15 mouse cellular contexts compared by ENCODE assay signal in genomic region chr2:106182051-106182450, GRCm38 (mm10).
DNase-seq lines count a peak whose midpoint lies in the region; ATAC-seq lines count a peak whose summit lies in the region.
"Had no signal": no experiment of that assay in that cellular context is flagged by ENCODE, and none has a peak within 500 bp of the region (broad histone marks: within the 10 kb centered on the region; RNA-seq: fewer than 3 reads in every experiment).

No protein-coding gene starts in this region.

- WGBS in kidney, embryonic 14.5 days = 4% methylated on average over 9 of the region's 10 CpGs
- 8% methylated on average over 9 of the region's 10 CpGs for WGBS in embryonic facial prominence, embryonic 12.5 days
- 2% methylated on average over 9 of the region's 10 CpGs for WGBS in hindbrain, embryonic 15.5 days
- WGBS in neural tube, embryonic 11.5 days = 6% methylated on average over 9 of the region's 10 CpGs

- no peaks in the 10 kb centered on the region for H3K36me3 ChIP-seq in kidney, embryonic 14.5 days (ENCODE audit: control insufficient read depth, insufficient read depth, low read length)
- no peaks in the 10 kb centered on the region for H3K36me3 ChIP-seq in embryonic facial prominence, embryonic 12.5 days
- H3K36me3 ChIP-seq in hindbrain, embryonic 15.5 days = no peaks in the 10 kb centered on the region
- no peaks in the 10 kb centered on the region for H3K36me3 ChIP-seq in neural tube, embryonic 11.5 days (ENCODE audit: control insufficient read depth, insufficient read depth, low read length)
- H3K36me3 ChIP-seq: embryonic facial prominence, embryonic 13.5 days had no signal

- no peak overlapping the region; the same call in 1 of the 2 replicates for H3K4me2 ChIP-seq in kidney, embryonic 14.5 days (replicated peaks; ENCODE audit: low read depth, low read length)
- peak overlapping the region; percentile 35 for H3K4me2 ChIP-seq in embryonic facial prominence, embryonic 12.5 days (replicated peaks)
- peak overlapping the region; percentile 50 for H3K4me2 ChIP-seq in hindbrain, embryonic 15.5 days
- H3K4me2 ChIP-seq in neural tube, embryonic 11.5 days (ENCODE audit: low read depth) = peak overlapping the region; percentile 26; the same call in 1 of the 2 replicates
- H3K4me2 ChIP-seq: embryonic facial prominence, embryonic 13.5 days; lung, embryonic 14.5 days had no signal

- no peaks in the 10 kb centered on the region for H3K9me3 ChIP-seq in kidney, embryonic 14.5 days (ENCODE audit: control insufficient read depth, low read length)
- H3K9me3 ChIP-seq in embryonic facial prominence, embryonic 12.5 days = no peaks in the 10 kb centered on the region
- H3K9me3 ChIP-seq in hindbrain, embryonic 15.5 days = no peaks in the 10 kb centered on the region
- no peaks in the 10 kb centered on the region for H3K9me3 ChIP-seq in neural tube, embryonic 11.5 days (ENCODE audit: control insufficient read depth, low read length)
- H3K9me3 ChIP-seq: embryonic facial prominence, embryonic 13.5 days had no signal

- no peak overlapping the region for H3K27ac ChIP-seq in kidney, embryonic 14.5 days (ENCODE audit: low read depth, low read length)
- H3K27ac ChIP-seq in embryonic facial prominence, embryonic 12.5 days = no peak overlapping the region
- H3K27ac ChIP-seq in hindbrain, embryonic 15.5 days (replicated peaks) = no peak overlapping the region
- no peak overlapping the region for H3K27ac ChIP-seq in neural tube, embryonic 11.5 days (ENCODE audit: low read depth, low read length)
- H3K27ac ChIP-seq: embryonic facial prominence, embryonic 13.5 days had no signal

- DNase-seq in kidney, postnatal 36 days = no peak
- DNase-seq in neural tube, embryonic 11.5 days (ENCODE audit: low spot score) = peak; percentile 56
- no peak for DNase-seq in lung, postnatal 14 days
- no peak for DNase-seq in urinary bladder, adult 18-20 months (ENCODE audit: low spot score in 2 of 2)
- no peak for DNase-seq in spleen, postnatal 4 days (ENCODE audit: low spot score in 2 of 2)
- DNase-seq: heart, postnatal 14 days; kidney, postnatal 14 days; lung, embryonic 14.5 days; thymus, adult 18-20 months had no signal

- H3K27me3 ChIP-seq in kidney, embryonic 14.5 days (ENCODE audit: control insufficient read depth, insufficient read depth, low read length) = no peaks in the 10 kb centered on the region
- peaks cover 10% of the 10 kb centered on the region for H3K27me3 ChIP-seq in embryonic facial prominence, embryonic 12.5 days
- no peaks in the 10 kb centered on the region for H3K27me3 ChIP-seq in hindbrain, embryonic 15.5 days
- no peaks in the 10 kb centered on the region for H3K27me3 ChIP-seq in neural tube, embryonic 11.5 days (ENCODE audit: control insufficient read depth, insufficient read depth, low read length)

- H3K4me3 ChIP-seq in kidney, embryonic 14.5 days (ENCODE audit: low read length) = no peak overlapping the region
- no peak overlapping the region for H3K4me3 ChIP-seq in embryonic facial prominence, embryonic 12.5 days
- peak overlapping the region; percentile 17 for H3K4me3 ChIP-seq in hindbrain, embryonic 15.5 days
- no peak overlapping the region for H3K4me3 ChIP-seq in neural tube, embryonic 11.5 days (ENCODE audit: low read depth, low read length)
- H3K4me3 ChIP-seq: embryonic facial prominence, embryonic 13.5 days; myocyte had no signal

- ATAC-seq in kidney, embryonic 14.5 days (ENCODE audit: low FRiP score, low TSS enrichment) = peak; percentile 85
- no peak for ATAC-seq in embryonic facial prominence, embryonic 12.5 days (ENCODE audit: insufficient number of reproducible peaks, insufficient read depth, low FRiP score, low TSS enrichment)
- ATAC-seq in hindbrain, embryonic 15.5 days (ENCODE audit: low FRiP score, low read depth) = peak; percentile 83
- peak; percentile 85 for ATAC-seq in neural tube, embryonic 11.5 days (ENCODE audit: insufficient read depth, low FRiP score, low TSS enrichment)
- ATAC-seq: CD4-positive, CD25-positive, alpha-beta regulatory T cell, adult 4 months had no signal

- H3K4me1 ChIP-seq in kidney, embryonic 14.5 days (ENCODE audit: control insufficient read depth, insufficient read depth, low read length) = no peaks in the 10 kb centered on the region
- no peaks in the 10 kb centered on the region for H3K4me1 ChIP-seq in embryonic facial prominence, embryonic 12.5 days
- H3K4me1 ChIP-seq in hindbrain, embryonic 15.5 days (replicated peaks) = 0 out of 2 replicates have a peak, but pooled peaks cover 5% of the 10 kb centered on the region
- no peaks in the 10 kb centered on the region for H3K4me1 ChIP-seq in neural tube, embryonic 11.5 days (ENCODE audit: control insufficient read depth, insufficient read depth, low read length)
- H3K4me1 ChIP-seq: embryonic facial prominence, embryonic 13.5 days had no signal

- no peak overlapping the region for H3K9ac ChIP-seq in kidney, embryonic 14.5 days (ENCODE audit: low read depth, low read length)
- no peak overlapping the region for H3K9ac ChIP-seq in embryonic facial prominence, embryonic 12.5 days
- no peak overlapping the region for H3K9ac ChIP-seq in hindbrain, embryonic 15.5 days
- H3K9ac ChIP-seq in neural tube, embryonic 11.5 days (ENCODE audit: low read length) = no peak overlapping the region
- H3K9ac ChIP-seq: embryonic facial prominence, embryonic 13.5 days; lung, embryonic 14.5 days had no signal
